Mouse (Mus musculus): ENCODE results near the gene Ivns1abp. TPM values are rescaled to one million over a fixed set of nuclear protein-coding genes. Genes with fewer than 3 reads are reported as not detected.

Ivns1abp gene
- polyA plus RNA-seq, 1 experiment from 2014 or later: 68.9 TPM

GRCm38 (mm10) chr1:151308508-151308907 is 35.8 kb upstream of the Ivns1abp start:
- no peaks in the 10 kb centered on the region for H3K27me3 ChIP-seq
- H3K4me2 ChIP-seq: no peak overlapping the region
- ATAC-seq (ENCODE audit: insufficient read depth): no peak
- H3K36me3 ChIP-seq (replicated peaks): no peaks in the 10 kb centered on the region
- H3K27ac ChIP-seq (replicated peaks): no peak overlapping the region
- H3K4me1 ChIP-seq (replicated peaks): peaks cover 10% of the 10 kb centered on the region; the same call in 1 of the 2 replicates
- no peak overlapping the region for H3K4me3 ChIP-seq (replicated peaks)
- WGBS (ENCODE audit: insufficient replicate concordance): 74% methylated on average over 4 of the region's 4 CpGs
- H3K9me3 ChIP-seq (replicated peaks): no peaks in the 10 kb centered on the region
- no peak overlapping the region for H3K9ac ChIP-seq

DNA sequence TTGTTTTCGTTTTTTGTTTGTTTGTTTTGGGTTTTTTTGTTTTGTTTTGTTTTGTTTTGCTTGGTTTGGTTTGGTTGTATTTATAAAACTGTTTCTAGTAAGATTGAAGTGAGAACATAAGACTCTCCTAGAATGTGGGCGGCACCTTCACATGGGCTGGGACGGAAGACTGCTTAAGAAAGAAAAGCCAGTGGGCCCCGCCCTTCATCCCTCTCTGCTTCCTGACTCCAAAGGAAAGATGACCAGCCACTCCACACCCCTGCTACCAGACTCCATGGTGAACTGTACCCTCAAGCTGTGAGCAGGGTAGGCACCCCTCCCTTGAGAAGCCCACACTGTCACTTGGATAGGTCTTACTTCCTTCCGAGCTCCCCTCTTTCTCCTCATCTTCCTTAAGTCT is 33.8 kb upstream of the Ivns1abp start:
- Histone ChIP-seq H3K4me1 (replicated peaks) (peaks cover 4% of the 10 kb centered on the region; the same call in 1 of the 2 replicates), H3K9me3 (replicated peaks) (no peaks in the 10 kb centered on the region), H3K27ac (replicated peaks) (no peak overlapping the region), H3K4me2 (no peak overlapping the region), H3K36me3 (replicated peaks) (no peaks in the 10 kb centered on the region), H3K9ac (no peak overlapping the region), H3K27me3 (no peaks in the 10 kb centered on the region), H3K4me3 (replicated peaks) (no peak overlapping the region)
- no peak for ATAC-seq (ENCODE audit: insufficient read depth)
- WGBS (ENCODE audit: insufficient replicate concordance): 67% methylated on average over 5 of the region's 5 CpGs

GRCm38 (mm10) chr1:151311379-151311778 is 32.9 kb upstream of the Ivns1abp start:
- Histone ChIP-seq H3K4me2 (no peak overlapping the region), H3K4me3 (replicated peaks) (no peak overlapping the region), H3K27me3 (no peaks in the 10 kb centered on the region), H3K9ac (no peak overlapping the region), H3K4me1 (replicated peaks) (peaks cover 4% of the 10 kb centered on the region; the same call in 1 of the 2 replicates), H3K36me3 (replicated peaks) (no peaks in the 10 kb centered on the region), H3K27ac (replicated peaks) (no peak overlapping the region), H3K9me3 (replicated peaks) (no peaks in the 10 kb centered on the region)
- no peak for ATAC-seq (ENCODE audit: insufficient read depth)
- WGBS (ENCODE audit: insufficient replicate concordance): 80% methylated on average over 11 of the region's 11 CpGs

- no peak overlapping the region for H3K9ac ChIP-seq
- no peak for ATAC-seq (ENCODE audit: insufficient read depth)
- H3K36me3 ChIP-seq (replicated peaks): no peaks in the 10 kb centered on the region
- WGBS (ENCODE audit: insufficient replicate concordance): 70% methylated on average over 7 of the region's 7 CpGs
- no peak overlapping the region for H3K4me2 ChIP-seq
- no peaks in the 10 kb centered on the region for H3K9me3 ChIP-seq (replicated peaks)
- no peaks in the 10 kb centered on the region for H3K4me1 ChIP-seq (replicated peaks)
- no peak overlapping the region for H3K27ac ChIP-seq (replicated peaks)
- H3K4me3 ChIP-seq (replicated peaks): no peak overlapping the region
- no peaks in the 10 kb centered on the region for H3K27me3 ChIP-seq
Measured at GRCm38 (mm10) chr1:151319267-151319666, 25.0 kb upstream of the Ivns1abp start.

GRCm38 (mm10) chr1:151320408-151320807 is 23.9 kb upstream of the Ivns1abp start:
- H3K4me3 ChIP-seq (replicated peaks): no peak overlapping the region
- H3K4me2 ChIP-seq: no peak overlapping the region
- no peak for ATAC-seq (ENCODE audit: insufficient read depth)
- WGBS (ENCODE audit: insufficient replicate concordance): 23% methylated on average over 4 of the region's 4 CpGs
- no peak overlapping the region for H3K27ac ChIP-seq (replicated peaks)
- H3K9me3 ChIP-seq (replicated peaks): no peaks in the 10 kb centered on the region
- H3K4me1 ChIP-seq (replicated peaks): 0 out of 2 replicates have a peak, but pooled peaks cover 3% of the 10 kb centered on the region
- no peaks in the 10 kb centered on the region for H3K36me3 ChIP-seq (replicated peaks)
- H3K27me3 ChIP-seq: no peaks in the 10 kb centered on the region
- H3K9ac ChIP-seq: no peak overlapping the region

DNA sequence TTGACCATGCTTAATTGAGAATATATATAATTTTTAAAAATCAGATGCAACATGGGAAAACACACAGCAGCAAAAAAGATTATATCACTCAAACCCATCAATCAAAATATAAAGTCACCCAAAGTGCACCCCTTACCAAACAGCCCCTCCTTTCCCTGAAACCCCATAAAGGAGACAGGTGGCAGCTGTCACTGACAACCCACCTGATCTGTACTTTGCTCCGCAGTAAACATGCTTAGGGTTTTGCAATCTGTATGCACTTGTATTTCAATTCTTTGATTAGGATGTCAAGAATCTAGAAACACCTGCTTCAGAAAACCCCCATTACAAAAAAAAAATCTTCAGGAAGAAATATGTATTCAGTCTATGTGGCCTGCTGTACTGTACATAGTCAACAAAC is 18.9 kb upstream of the Ivns1abp start:
- Histone ChIP-seq H3K4me3 (replicated peaks) (no peak overlapping the region), H3K27me3 (no peaks in the 10 kb centered on the region), H3K27ac (replicated peaks) (no peak overlapping the region), H3K9ac (no peak overlapping the region), H3K4me2 (no peak overlapping the region), H3K9me3 (replicated peaks) (no peaks in the 10 kb centered on the region), H3K36me3 (replicated peaks) (no peaks in the 10 kb centered on the region), H3K4me1 (replicated peaks) (0 out of 2 replicates have a peak, but pooled peaks cover 14% of the 10 kb centered on the region)
- WGBS (ENCODE audit: insufficient replicate concordance): 49% methylated on average over 1 of the region's 1 CpGs
- no peak for ATAC-seq (ENCODE audit: insufficient read depth)

DNA sequence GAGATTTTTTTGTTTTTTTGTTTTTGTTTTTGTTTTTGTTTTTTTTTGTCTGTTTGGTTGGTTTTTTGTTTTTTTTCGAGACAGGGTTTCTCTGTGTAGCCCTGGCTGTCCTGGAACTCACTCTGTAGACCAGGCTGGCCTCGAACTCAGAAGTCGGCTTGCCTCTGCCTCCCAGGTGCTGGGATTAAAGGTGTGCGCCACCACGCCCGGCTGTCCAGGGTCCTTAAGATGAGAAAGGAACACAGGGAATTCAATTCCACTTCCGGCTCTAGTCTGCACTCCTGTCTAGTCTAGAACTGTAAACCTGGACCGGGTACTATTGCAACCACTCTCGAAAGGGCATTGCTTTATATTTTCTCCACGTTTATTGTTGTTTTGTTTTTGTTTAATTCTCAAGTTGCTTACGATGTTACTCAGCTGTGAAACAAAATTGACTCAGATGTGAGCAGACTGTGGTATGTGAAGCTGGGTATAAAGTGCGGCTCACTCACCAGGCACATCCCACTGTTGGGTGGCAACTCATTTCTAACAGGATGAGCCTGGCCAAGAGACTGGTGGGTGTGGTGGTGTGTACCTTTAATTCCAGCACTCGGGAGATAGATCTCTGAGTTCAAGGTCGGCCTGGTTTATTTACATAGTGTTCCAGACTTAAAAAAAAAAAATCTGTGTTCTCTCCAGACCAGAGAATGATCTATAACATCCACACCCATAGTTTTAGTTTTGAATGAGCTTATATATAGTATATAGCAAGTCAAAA is 15.8 kb upstream of the Ivns1abp start:
- H3K4me3 ChIP-seq (replicated peaks): no peak overlapping the region
- H3K4me2 ChIP-seq: no peak overlapping the region
- no peak overlapping the region for H3K27ac ChIP-seq (replicated peaks)
- peak; percentile 34; the same call in 1 of the 2 replicates for ATAC-seq (ENCODE audit: insufficient read depth)
- no peaks in the 10 kb centered on the region for H3K27me3 ChIP-seq
- 71% methylated on average over 14 of the region's 14 CpGs for WGBS (ENCODE audit: insufficient replicate concordance)
- H3K36me3 ChIP-seq (replicated peaks): no peaks in the 10 kb centered on the region
- H3K4me1 ChIP-seq (replicated peaks): 0 out of 2 replicates have a peak, but pooled peaks cover 14% of the 10 kb centered on the region
- no peak overlapping the region for H3K9ac ChIP-seq
- H3K9me3 ChIP-seq (replicated peaks): no peaks in the 10 kb centered on the region

GRCm38 (mm10) chr1:151329601-151330000 is 14.7 kb upstream of the Ivns1abp start:
- H3K4me3 ChIP-seq (replicated peaks): no peak overlapping the region
- H3K9me3 ChIP-seq (replicated peaks): no peaks in the 10 kb centered on the region
- H3K27me3 ChIP-seq: no peaks in the 10 kb centered on the region
- 0 out of 2 replicates have a peak, but pooled peaks cover 14% of the 10 kb centered on the region for H3K4me1 ChIP-seq (replicated peaks)
- no peak overlapping the region for H3K27ac ChIP-seq (replicated peaks)
- ATAC-seq (ENCODE audit: insufficient read depth): no peak
- no peak overlapping the region for H3K9ac ChIP-seq
- WGBS (ENCODE audit: insufficient replicate concordance): 64% methylated on average over 7 of the region's 7 CpGs
- H3K4me2 ChIP-seq: no peak overlapping the region
- no peaks in the 10 kb centered on the region for H3K36me3 ChIP-seq (replicated peaks)

DNA sequence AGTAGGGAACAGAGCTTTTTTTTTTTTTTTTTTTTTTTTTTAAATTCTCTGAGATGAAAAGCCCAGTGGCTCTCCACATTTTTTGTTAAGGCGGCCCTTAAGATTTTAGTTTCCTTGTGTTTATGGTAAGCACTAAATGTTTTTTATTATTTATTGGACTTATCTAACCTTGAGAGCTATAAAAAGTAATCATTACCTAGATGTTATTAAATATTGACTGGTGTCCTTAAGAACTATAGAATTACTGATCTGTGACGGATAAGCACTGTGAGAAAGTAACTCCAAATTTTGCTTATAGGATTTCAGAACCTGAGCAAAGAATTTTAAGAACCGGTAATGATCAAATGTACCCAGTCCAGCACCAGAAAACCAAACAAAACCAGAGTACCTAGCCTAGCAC is 11.5 kb upstream of the Ivns1abp start:
- no peak overlapping the region for H3K9ac ChIP-seq
- H3K4me1 ChIP-seq (replicated peaks): 0 out of 2 replicates have a peak, but pooled peaks cover 6% of the 10 kb centered on the region
- no peaks in the 10 kb centered on the region for H3K9me3 ChIP-seq (replicated peaks)
- ATAC-seq (ENCODE audit: insufficient read depth): no peak
- H3K27ac ChIP-seq (replicated peaks): no peak overlapping the region
- H3K36me3 ChIP-seq (replicated peaks): no peaks in the 10 kb centered on the region
- H3K4me3 ChIP-seq (replicated peaks): no peak overlapping the region
- no peaks in the 10 kb centered on the region for H3K27me3 ChIP-seq
- H3K4me2 ChIP-seq: no peak overlapping the region
- 74% methylated on average over 3 of the region's 3 CpGs for WGBS (ENCODE audit: insufficient replicate concordance)

GRCm38 (mm10) chr1:151338234-151338633 is 6.0 kb upstream of the Ivns1abp start:
- Histone ChIP-seq H3K9me3 (replicated peaks) (no peaks in the 10 kb centered on the region), H3K27me3 (no peaks in the 10 kb centered on the region), H3K36me3 (replicated peaks) (no peaks in the 10 kb centered on the region), H3K4me1 (replicated peaks) (peaks cover 38% of the 10 kb centered on the region), H3K27ac (replicated peaks) (peak overlapping the region; percentile 54; the same call in 1 of the 2 replicates), H3K4me2 (no peak overlapping the region), H3K9ac (no peak overlapping the region), H3K4me3 (replicated peaks) (no peak overlapping the region)
- ATAC-seq (ENCODE audit: insufficient read depth): no peak

DNA sequence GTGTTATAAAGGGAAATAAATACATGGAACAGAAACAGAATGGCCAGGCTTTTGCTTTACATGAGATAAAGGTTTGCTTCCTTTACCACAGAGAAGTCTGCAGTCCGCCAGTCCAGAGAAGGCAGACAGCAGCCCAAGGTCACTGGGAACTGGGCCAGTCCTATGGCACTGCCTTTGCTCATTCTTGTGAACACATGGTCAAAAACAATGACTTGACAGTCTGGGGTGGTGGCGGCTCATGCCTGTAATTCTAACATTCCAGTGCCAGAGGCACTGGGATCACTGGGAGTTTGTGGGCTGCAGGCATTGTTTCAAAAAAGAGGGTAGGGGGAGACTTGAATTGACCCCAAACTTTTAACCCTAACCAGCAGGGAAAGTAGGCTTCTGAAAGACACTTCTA is 5.3 kb upstream of the Ivns1abp start:
- H3K4me1 ChIP-seq (replicated peaks): peaks cover 45% of the 10 kb centered on the region
- H3K4me3 ChIP-seq (replicated peaks): no peak overlapping the region
- peak overlapping the region; percentile 54 for H3K27ac ChIP-seq (replicated peaks)
- no peak overlapping the region for H3K9ac ChIP-seq
- no peaks in the 10 kb centered on the region for H3K9me3 ChIP-seq (replicated peaks)
- no peaks in the 10 kb centered on the region for H3K36me3 ChIP-seq (replicated peaks)
- 38% methylated on average over 2 of the region's 2 CpGs for WGBS (ENCODE audit: insufficient replicate concordance)
- no peak overlapping the region for H3K4me2 ChIP-seq
- H3K27me3 ChIP-seq: no peaks in the 10 kb centered on the region
- 0 out of 2 replicates have a peak, but pooled peaks have one; percentile 44 for ATAC-seq (ENCODE audit: insufficient read depth)
